Mouse (Mus musculus) spleen, adult 2 months (tissue): ENCODE data around the gene Ptprcap. TPM values are rescaled to one million over a fixed set of nuclear protein-coding genes. Genes with fewer than 3 reads are reported as not detected.
A peak's percentile ranks its signal among the peaks of the same experiment; 100 is the strongest.

ENCODE experiments used
- DNase-seq, 2 experiments: peaks; one replicate each; pipeline versions ENCODE4 v3.0.0 to v3.0.0-alpha.2; 2012 to 2021; ENCODE audit warnings: low spot score in 2 of 2, low read depth in 1 of 2
- H3K27ac ChIP-seq: fragments of 200-500 bp; 2 replicates; pipeline ENCODE4 v1.5.1; 2012; ENCODE audit warnings: low read length, inconsistent platforms; ENCODE audit not compliant: insufficient read depth
- H3K27me3 ChIP-seq: fragments of 200-500 bp; 2 replicates; pipeline ENCODE4 v1.6.1; 2012; ENCODE audit warnings: mild to moderate bottlenecking, moderate library complexity, low read length, inconsistent platforms; ENCODE audit not compliant: control insufficient read depth, insufficient read depth
- H3K36me3 ChIP-seq: fragments of 200-500 bp; 2 replicates; pipeline ENCODE4 v1.6.1; 2012; ENCODE audit warnings: mild to moderate bottlenecking, low read length, inconsistent platforms; ENCODE audit not compliant: control insufficient read depth, insufficient read depth
- H3K4me1 ChIP-seq: fragments of 200-500 bp; 2 replicates; pipeline ENCODE4 v1.6.1; 2011; ENCODE audit warnings: inconsistent platforms; ENCODE audit not compliant: control insufficient read depth, insufficient read depth, insufficient read length
- H3K4me3 ChIP-seq: fragments of 200-500 bp; 2 replicates; pipeline ENCODE4 v1.5.1; 2011; ENCODE audit warnings: mild to moderate bottlenecking, inconsistent platforms; ENCODE audit not compliant: insufficient read depth, insufficient read length; ENCODE audit errors: extremely low read depth
- CTCF ChIP-seq: fragments of 200-500 bp; IDR thresholded peaks from 2 replicates; pipeline ENCODE4 v1.5.1; 2011; ENCODE audit warnings: mild to moderate bottlenecking, inconsistent platforms; ENCODE audit not compliant: insufficient read depth, insufficient read length, insufficient replicate concordance; ENCODE audit errors: extremely low read depth
- POLR2A ChIP-seq: fragments of 200-500 bp; IDR thresholded peaks from 2 replicates; pipeline ENCODE4 v1.6.1; 2011; ENCODE audit warnings: low read depth, low read length, inconsistent platforms
- WGBS: fragments of 180-500 bp; shearing (Covaris S2); methylation state at CpG from one replicate; pipeline ENCODE4 v1.1.7; 2018; 5-methylcytosine and 5-hydroxymethylcytosine counted together
- polyA plus RNA-seq: library from polyadenylated mRNA; depleted of rRNA; stranded (reverse); fragments of >200 nt; gene quantifications from 2 replicates; pipeline ENCODE4 v1.2.3, GENCODE M21; 2012

Gene Ptprcap
- polyA plus RNA-seq, 1 experiment: 631 TPM

- TF ChIP-seq POLR2A (no peak), CTCF (no peak)
- 19% methylated on average over 5 of the region's 5 CpGs for WGBS
- peaks cover 40% of the 10 kb centered on the region for H3K36me3 ChIP-seq
- DNase-seq: no peak
- peaks cover 23% of the 10 kb centered on the region; the same call in 1 of the 2 replicates for H3K4me1 ChIP-seq
- peak overlapping the region; percentile 11; the same call in 1 of the 2 replicates for H3K27ac ChIP-seq
- H3K27me3 ChIP-seq: no peaks in the 10 kb centered on the region
- H3K4me3 ChIP-seq: no peak overlapping the region
Measured at GRCm38 (mm10) chr19:4196548-4196947, 43.1 kb downstream of the Ptprcap start.

- Histone ChIP-seq H3K36me3 (peaks cover 40% of the 10 kb centered on the region), H3K27ac (no peak overlapping the region; the same call in 1 of the 2 replicates), H3K4me1 (peaks cover 29% of the 10 kb centered on the region; the same call in 1 of the 2 replicates), H3K27me3 (no peaks in the 10 kb centered on the region), H3K4me3 (no peak overlapping the region)
- TF ChIP-seq POLR2A (no peak), CTCF (no peak)
- no peak for DNase-seq
- 87% methylated on average over 3 of the region's 3 CpGs for whole genome bisulfite sequencing
Measured at GRCm38 (mm10) chr19:4197180-4197579, 43.8 kb downstream of the Ptprcap start.

- peak; percentile 93 to 98 for DNase-seq
- TF ChIP-seq CTCF: no peak
- peak; percentile 26 for TF ChIP-seq POLR2A
- Histone ChIP-seq H3K36me3 (peaks cover 8% of the 10 kb centered on the region), H3K4me1 (peaks cover 33% of the 10 kb centered on the region), H3K27me3 (no peaks in the 10 kb centered on the region), H3K27ac (peak within 1 kb of the TSS; percentile 88), H3K4me3 (peak within 1 kb of the TSS; percentile 86)
- WGBS: under 1% methylated on average over 34 of the region's 34 CpGs
Measured at GRCm38 (mm10) chr19:4201291-4201909, 48.0 kb downstream of the Ptprcap start, which contains the start of gene Rad9a. Gene Rad9a, minus strand, starts transcription at chr19:4201662.

GRCm38 (mm10) chr19:4202149-4202548 lies 48.7 kb downstream of the Ptprcap start:
- H3K36me3 ChIP-seq: peaks cover 4% of the 10 kb centered on the region; the same call in 1 of the 2 replicates
- DNase-seq: no peak
- no peaks in the 10 kb centered on the region for H3K27me3 ChIP-seq
- peak overlapping the region; percentile 86 for H3K4me3 ChIP-seq
- peak overlapping the region; percentile 88 for H3K27ac ChIP-seq
- peaks cover 33% of the 10 kb centered on the region for H3K4me1 ChIP-seq
- WGBS: 64% methylated on average over 7 of the region's 7 CpGs
- TF ChIP-seq CTCF (no peak), POLR2A (no peak)

DNA sequence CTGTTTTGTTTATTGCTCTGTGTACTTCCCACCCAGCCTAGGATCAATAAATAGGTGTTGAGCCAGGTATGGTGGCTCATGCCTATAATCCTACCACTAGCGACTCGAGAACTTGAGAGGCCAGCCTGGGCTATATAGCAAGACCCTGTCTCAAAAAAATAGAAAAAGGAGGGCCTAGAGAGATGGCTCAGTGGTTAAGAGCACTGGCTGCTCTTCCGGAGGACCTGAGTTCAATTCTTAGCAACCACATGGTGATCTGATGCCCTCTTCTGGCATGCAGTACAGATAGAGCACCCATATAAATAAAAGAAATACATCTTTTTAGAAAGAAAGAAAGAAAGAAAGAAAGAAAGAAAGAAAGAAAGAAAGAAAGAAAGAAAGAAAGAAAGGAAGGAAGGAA lies 49.7 kb downstream of the Ptprcap start:
- no peaks in the 10 kb centered on the region for H3K27me3 ChIP-seq
- TF ChIP-seq CTCF (no peak), POLR2A (no peak)
- H3K27ac ChIP-seq: peak overlapping the region; percentile 88
- DNase-seq: no peak
- WGBS: 23% methylated on average over 3 of the region's 3 CpGs
- peaks cover 33% of the 10 kb centered on the region for H3K4me1 ChIP-seq
- H3K36me3 ChIP-seq: peaks cover under 1% of the 10 kb centered on the region; the same call in 1 of the 2 replicates
- no peak overlapping the region for H3K4me3 ChIP-seq

GRCm38 (mm10) chr19:4203604-4204326 lies 50.4 kb downstream of the Ptprcap start:
- Histone ChIP-seq H3K27ac (peak overlapping the region; percentile 88), H3K4me1 (peaks cover 35% of the 10 kb centered on the region), H3K36me3 (no peaks in the 10 kb centered on the region; the same call in 1 of the 2 replicates), H3K27me3 (no peaks in the 10 kb centered on the region), H3K4me3 (peak overlapping the region; percentile 27; the same call in 1 of the 2 replicates)
- DNase-seq: peak in 1 of 2 experiments; percentile 61
- 7% methylated on average over 13 of the region's 13 CpGs for WGBS
- peak; percentile 65 for TF ChIP-seq POLR2A
- TF ChIP-seq CTCF: no peak
